Mouse (Mus musculus) layer of hippocampus, postnatal 25 days (tissue): ENCODE data around the gene Ankrd13d. TPM values are rescaled to one million over a fixed set of nuclear protein-coding genes. Genes with fewer than 3 reads are reported as not detected.

Source experiments
- DNase-seq, 2 experiments: peaks; one replicate each; pipeline ENCODE4 v3.0.0; 2022; ENCODE audit warnings: mixed read lengths in 2 of 2, low spot score in 1 of 2; ENCODE audit errors: extremely low spot score in 1 of 2
- total RNA-seq, 2 experiments: library from RNA; stranded (reverse); gene quantifications; 2 replicates each; pipeline ENCODE4 v1.2.3; 2021

Gene Ankrd13d
- total RNA-seq, 2 experiments from 2014 or later = 59.6 to 66.3 TPM

- no peak for DNase-seq
Measured at GRCm38 (mm10) chr19:4301735-4302651, 19.1 kb upstream of the Ankrd13d start.

GRCm38 (mm10) chr19:4300852-4301734 lies 18.2 kb upstream of the Ankrd13d start:
- no peak for DNase-seq

GRCm38 (mm10) chr19:4300271-4300704 lies 17.4 kb upstream of the Ankrd13d start:
- no peak for DNase-seq

DNA sequence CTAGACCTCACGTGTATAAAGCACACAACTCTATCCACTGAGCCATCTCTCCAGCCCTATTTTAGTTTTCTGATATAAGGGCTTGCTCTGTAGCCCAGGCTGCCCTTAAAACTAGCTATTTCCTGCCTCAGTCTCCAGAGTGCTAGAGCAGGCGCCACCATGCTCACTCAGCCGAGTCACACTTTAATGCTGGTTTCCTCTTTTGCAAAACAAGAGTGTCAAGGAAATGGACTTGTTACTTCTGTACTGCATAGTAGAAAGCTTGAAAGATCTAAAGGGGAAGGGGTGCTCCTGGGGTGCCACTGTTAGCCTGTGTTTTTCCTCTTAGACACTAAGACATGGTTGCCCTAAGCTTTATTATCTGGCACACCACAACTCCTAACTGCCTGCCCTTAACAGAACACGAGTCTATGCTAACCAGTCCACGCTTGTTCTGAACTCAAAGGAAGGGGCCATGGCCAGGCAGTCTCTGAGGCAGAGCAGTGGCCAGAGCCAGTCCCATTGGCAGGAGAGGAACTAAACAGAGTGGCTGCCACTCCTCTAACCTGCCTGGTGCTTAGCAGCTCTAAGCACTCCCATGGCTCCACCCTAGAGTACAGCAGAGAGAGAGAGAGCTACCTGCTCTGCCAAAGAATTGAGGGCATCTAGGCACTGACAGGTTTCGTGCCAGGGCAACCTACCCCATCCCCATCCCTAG lies 16.8 kb upstream of the Ankrd13d start:
- DNase-seq = no peak

DNA sequence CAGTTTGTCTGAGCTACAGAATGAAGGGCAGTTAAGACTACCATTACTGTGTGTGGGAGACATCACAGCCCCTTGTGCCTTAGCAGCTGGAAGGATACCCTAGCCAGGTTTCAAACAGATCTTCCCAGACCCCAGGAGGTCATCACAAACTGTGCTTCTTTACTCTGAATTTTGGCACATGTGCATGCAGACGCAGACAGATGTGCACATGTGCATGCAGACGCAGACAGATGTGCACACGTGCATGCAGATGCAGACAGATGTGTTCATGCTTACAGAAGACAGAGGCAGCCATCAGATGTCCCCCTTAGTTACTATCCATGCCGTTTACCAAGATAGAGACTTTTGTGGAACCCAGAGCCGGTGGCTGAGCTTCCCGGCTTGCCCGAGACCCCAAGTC lies 16.2 kb upstream of the Ankrd13d start:
- DNase-seq = no peak

DNA sequence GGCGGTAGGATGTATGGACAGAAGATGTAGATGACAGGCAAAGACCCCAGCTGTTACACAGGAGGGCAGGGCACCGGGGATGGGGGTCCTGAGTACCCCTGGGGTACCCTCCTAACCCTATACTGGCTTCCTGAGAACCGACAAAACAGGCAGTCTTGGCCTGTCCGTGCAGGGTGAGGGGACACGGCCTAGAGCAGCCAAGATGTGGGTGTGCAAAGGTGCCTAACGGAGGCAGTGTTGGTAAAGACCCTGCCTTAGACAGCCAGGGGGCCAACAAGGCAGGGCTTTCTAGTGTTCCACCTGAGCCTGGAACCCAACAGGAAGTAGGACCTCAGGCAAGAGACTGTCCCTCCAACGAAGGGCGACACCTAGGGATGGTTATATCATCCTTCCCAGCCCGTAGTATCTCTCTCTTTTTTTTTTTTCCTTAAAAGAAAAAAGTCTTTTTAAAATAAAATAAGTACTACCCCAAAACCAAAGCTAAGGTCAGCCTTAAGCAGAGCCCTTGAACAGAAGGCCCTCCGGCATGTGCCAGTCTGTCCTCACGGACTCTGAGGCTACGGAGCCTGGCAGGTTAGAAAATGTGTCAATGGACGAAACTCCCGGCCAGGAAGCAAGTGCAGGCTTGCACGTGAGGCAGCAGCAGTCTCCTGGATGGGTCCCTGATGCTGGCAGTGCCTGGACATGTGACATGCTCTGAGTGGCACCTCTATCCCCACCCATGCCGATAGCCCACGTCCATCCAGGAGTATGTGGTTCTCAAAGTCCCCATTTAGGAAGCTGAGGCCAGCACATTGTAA lies 15.6 kb upstream of the Ankrd13d start:
- no peak for DNase-seq

- no peak for DNase-seq
Measured at GRCm38 (mm10) chr19:4297851-4298250, 14.9 kb upstream of the Ankrd13d start.

DNA sequence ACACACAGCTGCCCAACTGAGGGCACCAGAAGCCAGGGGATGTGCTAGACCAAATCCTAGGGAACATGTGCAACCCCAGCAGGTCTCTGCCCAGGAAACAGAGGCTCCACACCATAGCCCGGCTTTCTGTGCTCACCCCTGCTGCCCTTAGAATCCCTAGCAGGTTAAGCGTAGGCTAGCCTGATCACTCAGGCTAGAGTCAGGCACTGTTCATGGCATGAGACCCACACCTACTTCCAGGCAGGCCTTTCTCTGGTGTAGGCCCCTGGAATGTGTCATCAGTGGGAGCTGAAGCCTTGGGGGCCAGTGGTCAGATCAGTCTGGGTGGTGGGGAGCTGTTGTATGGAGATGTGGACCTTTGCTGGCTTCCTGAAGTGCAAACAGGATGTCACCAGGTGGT lies 13.7 kb upstream of the Ankrd13d start:
- DNase-seq = no peak

- DNase-seq = no peak
Measured at GRCm38 (mm10) chr19:4295391-4295790, 12.5 kb upstream of the Ankrd13d start.

DNA sequence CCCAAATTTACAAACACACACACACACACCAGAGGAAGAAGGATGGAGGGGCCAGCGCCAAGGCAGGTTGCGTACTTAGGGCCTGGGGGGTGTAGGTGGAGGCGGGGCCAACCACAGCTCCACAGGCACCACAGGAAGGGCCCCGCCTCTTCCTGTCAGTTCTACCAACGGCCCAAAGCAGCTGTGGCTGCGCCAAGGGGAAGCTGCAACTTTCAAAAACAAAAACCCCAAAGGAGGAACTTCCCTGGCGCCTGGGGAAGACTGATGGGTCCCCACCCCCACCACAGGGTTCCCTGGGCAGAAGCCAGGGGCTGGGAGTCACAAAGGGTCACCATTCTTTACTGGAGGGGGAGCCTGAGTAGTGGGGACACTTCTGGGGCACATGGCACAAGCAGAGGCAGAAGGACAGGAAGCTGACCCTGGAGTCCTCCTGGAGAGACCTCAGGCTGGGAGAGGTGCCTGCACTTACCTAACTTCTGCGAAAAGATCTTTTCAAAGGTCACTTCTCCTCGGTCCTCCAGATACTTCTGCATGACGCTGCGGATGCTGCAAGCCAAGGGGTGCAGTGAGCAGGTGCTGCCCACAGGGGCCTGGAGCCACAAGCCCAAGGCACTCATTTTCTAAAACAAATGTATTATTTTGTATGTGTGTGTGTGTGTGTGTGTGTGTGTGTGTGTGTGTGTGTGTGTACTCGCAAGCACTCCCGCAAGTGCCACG lies 11.6 kb upstream of the Ankrd13d start:
- DNase-seq = no peak

DNA sequence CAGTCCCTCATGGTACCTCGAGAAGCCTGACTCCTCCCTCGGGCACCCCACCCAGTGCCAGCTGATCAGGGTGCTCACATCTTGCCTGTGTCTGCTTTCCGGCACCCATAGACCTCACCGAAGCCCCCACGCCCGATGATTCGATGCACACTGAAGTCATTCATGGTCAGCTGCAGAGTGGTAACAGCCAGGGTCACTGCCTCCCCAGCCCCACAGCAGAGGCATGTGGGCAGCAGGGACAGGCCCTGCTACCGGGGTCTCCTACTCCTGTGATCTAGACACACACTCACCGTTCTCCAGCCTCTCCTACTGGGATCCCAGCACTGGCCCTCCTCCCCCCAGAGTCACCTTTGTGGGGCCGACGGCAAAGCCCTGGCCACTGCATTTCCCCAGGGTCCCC lies 8.2 kb upstream of the Ankrd13d start:
- DNase-seq = no peak

DNA sequence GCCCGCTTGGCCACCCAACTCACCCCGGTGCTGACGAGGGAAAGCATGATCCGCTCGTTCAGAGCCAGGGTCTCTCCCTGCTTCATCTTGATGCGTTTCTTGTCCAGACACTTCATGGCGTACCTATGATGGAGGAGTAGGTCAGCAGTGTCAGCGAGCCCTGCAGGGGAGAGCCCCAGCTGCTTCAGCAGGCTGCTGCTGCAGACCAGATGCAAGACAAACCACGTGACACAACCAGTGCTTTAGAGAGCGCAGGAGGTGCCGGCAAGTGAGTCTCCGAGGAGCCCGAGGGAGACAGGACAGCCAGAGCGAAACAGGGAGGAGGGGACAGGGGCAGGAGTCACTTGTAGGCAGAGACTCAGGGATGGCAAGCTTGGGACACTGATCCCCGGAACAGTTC lies 7.8 kb upstream of the Ankrd13d start:
- no peak for DNase-seq

- no peak for DNase-seq
Measured at GRCm38 (mm10) chr19:4283653-4284052, 716 bp upstream of the Ankrd13d start.

DNA sequence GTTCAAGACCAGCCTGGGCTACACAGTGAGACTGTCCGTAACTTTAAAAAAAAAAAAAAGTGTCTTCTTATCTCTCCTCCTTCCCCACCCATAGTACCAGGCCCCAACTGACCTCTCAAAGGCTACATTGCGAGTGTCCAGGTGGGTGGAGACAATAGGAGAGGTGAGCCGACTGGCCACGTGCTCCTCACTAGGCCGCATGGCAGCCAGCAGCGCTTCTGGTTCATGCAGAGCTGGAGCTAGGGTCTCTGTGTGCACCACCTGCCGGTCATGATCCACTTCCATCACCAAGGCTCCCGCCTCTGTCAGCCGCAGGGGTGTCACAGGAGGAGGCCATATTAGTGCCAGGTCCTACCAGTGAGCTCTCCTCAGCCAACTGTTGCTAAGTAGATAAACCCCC lies 2.5 kb downstream of the Ankrd13d start:
- DNase-seq = no peak

GRCm38 (mm10) chr19:4279487-4279886 lies 3.5 kb downstream of the Ankrd13d start:
- DNase-seq = no peak

DNA sequence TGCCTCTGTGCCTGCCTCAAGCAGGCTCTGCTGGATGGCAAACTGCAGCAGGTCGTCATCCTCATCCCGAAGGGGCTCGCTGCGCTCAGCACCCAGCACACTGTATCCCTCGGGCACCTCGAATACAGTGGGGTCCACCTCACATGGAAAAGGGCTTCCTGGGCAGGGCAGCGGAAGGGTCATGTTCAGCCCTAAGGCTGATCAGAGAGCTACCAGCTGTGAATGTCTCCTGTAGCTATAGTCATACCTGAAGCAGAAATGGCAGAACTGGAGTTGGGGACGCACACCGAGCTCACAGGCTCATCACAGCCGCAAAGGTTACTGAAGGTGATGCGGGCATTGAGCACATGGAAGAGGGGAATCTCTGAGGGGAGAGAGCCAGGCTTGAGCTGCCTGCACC lies 12.0 kb downstream of the Ankrd13d start:
- DNase-seq = peak in 1 of 2 experiments; percentile 2

DNA sequence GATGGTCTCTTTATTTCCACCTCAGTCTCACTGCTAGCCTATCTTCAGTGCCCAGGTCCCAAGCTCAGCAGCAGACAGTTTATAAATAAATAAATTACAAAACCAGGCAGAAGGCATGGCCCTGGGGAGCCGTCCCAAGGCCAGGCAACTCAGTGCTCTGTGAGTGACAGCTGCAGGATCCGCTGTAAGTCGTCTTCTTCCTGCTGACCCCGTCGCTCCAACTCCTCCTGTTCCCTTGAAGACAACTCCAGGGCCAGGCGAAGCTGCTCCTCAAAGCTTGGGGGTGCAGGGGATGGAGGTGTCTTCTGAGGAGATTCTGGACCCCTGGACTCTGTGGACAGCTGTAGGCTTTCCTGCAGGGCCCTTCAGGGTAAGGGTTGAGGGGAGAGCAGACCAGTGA lies 12.8 kb downstream of the Ankrd13d start:
- DNase-seq = no peak

GRCm38 (mm10) chr19:4268566-4269361 lies 14.2 kb downstream of the Ankrd13d start, which contains the start of gene Ssh3:
Ssh3 (minus strand) TSS chr19:4269180.
- DNase-seq = peak; percentile 46 to 51
